Mouse (Mus musculus): ENCODE results near the gene Dgkh.

- TF ChIP-seq CTCF (IDR thresholded peaks at IDR 0.05; ENCODE audit: control insufficient read depth, insufficient read depth, low read length) (no peak), POLR2A (IDR thresholded peaks at IDR 0.05; ENCODE audit: borderline replicate concordance, control insufficient read depth, low read depth, low read length) (no peak)
These were observed 222.8 kb downstream of the Dgkh start for GRCm38 (mm10) chr14:78509791-78510190.
